Mouse (Mus musculus): ENCODE data around the gene Asgr2.
"Not testable (repeated sequence)": the region's sequence is repeated elsewhere in the genome, so short reads cannot be mapped to it uniquely, and the experiment has no call there.

The Asgr2 gene

GRCm38 (mm10) chr11:70097396-70097795, 5.0 kb downstream of the Asgr2 start:
- no peak for DNase-seq (ENCODE audit: low read depth, low spot score)

GRCm38 (mm10) chr11:70099102-70099501, 6.7 kb downstream of the Asgr2 start:
- no peak for DNase-seq (ENCODE audit: low read depth, low spot score)

- no peak for DNase-seq (ENCODE audit: low read depth, low spot score)
Observed at GRCm38 (mm10) chr11:70099809-70100208, 7.4 kb downstream of the Asgr2 start.

GRCm38 (mm10) chr11:70103701-70104315, 11.4 kb downstream of the Asgr2 start:
- DNase-seq (ENCODE audit: low read depth, low spot score) = no peak

GRCm38 (mm10) chr11:70107085-70107484, 14.6 kb downstream of the Asgr2 start:
- DNase-seq (ENCODE audit: low read depth, low spot score) = no peak

- DNase-seq (ENCODE audit: low read depth, low spot score) = peak; percentile 11
Observed at GRCm38 (mm10) chr11:70110146-70110545, 17.7 kb downstream of the Asgr2 start.

- no peak for DNase-seq (ENCODE audit: low read depth, low spot score)
Observed at GRCm38 (mm10) chr11:70114562-70114961, 22.1 kb downstream of the Asgr2 start.

- no peak for DNase-seq (ENCODE audit: low read depth, low spot score)
Observed at GRCm38 (mm10) chr11:70115901-70116300, 23.5 kb downstream of the Asgr2 start.

GRCm38 (mm10) chr11:70129926-70130379, 37.5 kb downstream of the Asgr2 start, which contains the start of gene Mgl2:
Gene Mgl2, plus strand, starts transcription at chr11:70130329.
- DNase-seq (ENCODE audit: low read depth, low spot score) = no peak

- not testable (repeated sequence) for DNase-seq (ENCODE audit: low read depth, low spot score)
Observed at GRCm38 (mm10) chr11:70135001-70135400, 42.6 kb downstream of the Asgr2 start.

GRCm38 (mm10) chr11:70135925-70136324, 43.5 kb downstream of the Asgr2 start:
- not testable (repeated sequence) for DNase-seq (ENCODE audit: low read depth, low spot score)

- DNase-seq (ENCODE audit: low read depth, low spot score) = no peak
Observed at GRCm38 (mm10) chr11:70139171-70139570, 46.7 kb downstream of the Asgr2 start.

GRCm38 (mm10) chr11:70151072-70151471, 58.6 kb downstream of the Asgr2 start:
- no peak for DNase-seq (ENCODE audit: low read depth, low spot score)

Data from retina, postnatal 7 days (tissue).